Mouse (Mus musculus) megakaryocyte, embryonic 14.5 days (primary cell): ENCODE data around the gene Rhot2. TPM values are rescaled to one million over a fixed set of nuclear protein-coding genes. Genes with fewer than 3 reads are reported as not detected.

Experiments used
- H3K27me3 ChIP-seq: replicated peaks from 2 replicates; pipeline ENCODE3; 2012; ENCODE audit warnings: inconsistent platforms
- H3K36me3 ChIP-seq: replicated peaks from 2 replicates; pipeline ENCODE3; 2012; ENCODE audit warnings: low read length, inconsistent platforms, mixed read lengths
- H3K4me1 ChIP-seq: 2 replicates; pipeline ENCODE4 v1.6.1; 2012; ENCODE audit warnings: inconsistent platforms
- H3K4me3 ChIP-seq: replicated peaks from 2 replicates; pipeline ENCODE3; 2012; ENCODE audit warnings: moderate library complexity, mild to moderate bottlenecking, inconsistent platforms
- H3K9me3 ChIP-seq: 2 replicates; pipeline ENCODE4 v1.6.1; 2012; ENCODE audit warnings: inconsistent platforms
- FLI1 ChIP-seq: IDR thresholded peaks from 2 replicates; pipeline ENCODE4 v1.6.1; 2012; ENCODE audit warnings: low read length, inconsistent platforms, mixed read lengths
- GATA1 ChIP-seq: IDR thresholded peaks from 3 replicates; pipeline ENCODE4 v1.6.1; 2012; ENCODE audit warnings: mixed read lengths, low read length, inconsistent platforms, borderline replicate concordance
- polyA plus RNA-seq: library from polyadenylated mRNA; stranded (reverse); fragments of >175 nt; gene quantifications from 2 replicates; pipeline ENCODE4 v1.2.3, GENCODE M21; 2012; ENCODE audit warnings: low replicate concordance; ENCODE audit not compliant: insufficient read depth

Gene Rhot2
- polyA plus RNA-seq: 59.4 and 75.2 TPM in 2 replicates

DNA sequence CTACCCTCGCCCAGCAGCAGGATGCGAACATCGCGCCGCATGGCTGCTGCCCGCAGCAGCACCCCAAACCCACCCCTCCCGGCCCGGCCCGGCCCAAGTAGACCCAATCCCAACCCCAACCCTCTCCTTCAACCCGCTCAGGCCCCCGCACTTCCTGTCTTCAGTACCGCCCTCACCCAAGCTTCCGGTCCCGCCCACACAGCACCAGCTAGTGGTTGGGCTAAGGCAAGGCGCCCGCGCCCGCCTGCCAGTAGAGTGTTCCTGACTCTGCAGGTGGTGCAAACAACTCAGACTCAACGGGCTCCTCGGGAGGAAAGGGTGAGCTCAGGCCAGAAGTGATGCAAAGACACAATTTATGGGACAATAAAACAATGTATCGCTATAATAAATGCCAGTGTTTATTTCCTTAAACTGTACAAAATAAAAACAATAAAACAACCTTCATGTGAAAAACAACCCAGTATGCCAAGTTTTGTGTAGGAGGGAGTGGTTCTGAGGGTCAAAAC, at the start of gene Rhot2:
Gene Rhot2, minus strand, starts transcription at position 456 of the 506 bp plus-strand sequence.
- H3K4me1 ChIP-seq: peaks cover 64% of the 10 kb centered on the region
- peaks cover 82% of the 10 kb centered on the region for H3K36me3 ChIP-seq
- TF ChIP-seq GATA1: no peak
- peak; percentile 78; the same call in 1 of the 2 replicates for TF ChIP-seq FLI1
- H3K27me3 ChIP-seq: no peaks in the 10 kb centered on the region
- peak within 1 kb of the TSS; percentile 99 for H3K4me3 ChIP-seq
- no peaks in the 10 kb centered on the region for H3K9me3 ChIP-seq

DNA sequence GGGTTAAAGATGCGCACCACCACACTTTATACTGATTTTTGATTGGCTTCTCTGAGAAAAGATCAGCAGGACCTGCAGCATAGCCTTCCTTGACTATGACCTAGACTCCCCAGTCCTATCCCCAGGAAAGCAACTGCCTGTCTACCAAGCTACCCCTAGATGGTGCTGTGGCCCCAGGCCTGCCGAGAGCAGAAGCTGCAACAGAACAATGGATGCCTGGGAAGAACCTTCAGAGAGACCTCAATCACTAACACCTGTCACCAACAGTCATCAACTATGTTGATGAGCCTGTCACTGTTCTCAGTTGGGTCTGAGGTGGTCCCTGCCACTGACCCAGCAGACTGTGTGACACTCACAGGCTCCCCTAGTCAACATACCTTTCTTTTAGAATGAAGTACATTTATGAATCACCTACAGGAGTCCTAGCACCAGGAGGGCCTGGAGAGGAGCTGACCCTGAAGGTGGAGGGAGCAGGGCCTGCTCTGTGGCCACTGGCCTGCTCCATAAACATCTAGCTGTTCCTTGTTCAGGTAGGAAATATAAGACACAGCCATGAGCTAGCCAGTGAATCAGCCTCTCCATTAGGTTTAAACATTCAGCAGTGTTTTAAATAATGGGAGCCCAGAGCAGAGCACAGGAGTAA, 49.4 kb upstream of the Rhot2 start:
- H3K9me3 ChIP-seq: no peaks in the 10 kb centered on the region
- H3K4me3 ChIP-seq: no peak overlapping the region
- TF ChIP-seq FLI1 (no peak), GATA1 (no peak)
- peaks cover 30% of the 10 kb centered on the region for H3K36me3 ChIP-seq
- H3K27me3 ChIP-seq: no peaks in the 10 kb centered on the region
- H3K4me1 ChIP-seq: peaks cover 25% of the 10 kb centered on the region

DNA sequence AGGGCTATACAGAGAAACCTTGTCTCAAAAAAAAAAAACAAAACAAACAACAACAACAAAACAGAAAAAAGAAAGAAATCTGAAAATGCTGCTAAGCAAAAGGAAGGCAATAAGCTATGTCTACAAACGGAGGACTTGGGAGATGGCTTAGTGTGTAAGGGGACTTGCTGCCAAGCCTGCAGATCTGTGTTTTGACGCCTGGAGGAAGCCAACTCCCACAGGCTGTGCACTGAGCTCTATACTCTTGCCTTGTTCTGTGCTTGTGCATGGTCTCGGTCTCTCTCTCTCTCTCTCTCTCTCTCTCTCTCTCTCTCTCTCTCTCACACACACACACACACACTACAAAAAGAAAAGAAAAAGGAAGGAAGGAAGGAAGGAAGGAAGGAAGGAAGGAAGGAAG, 44.2 kb upstream of the Rhot2 start:
- Histone ChIP-seq H3K27me3 (no peaks in the 10 kb centered on the region), H3K4me1 (peaks cover 28% of the 10 kb centered on the region), H3K9me3 (no peaks in the 10 kb centered on the region), H3K36me3 (peaks cover 78% of the 10 kb centered on the region), H3K4me3 (no peak overlapping the region)
- TF ChIP-seq FLI1: no peak
- TF ChIP-seq GATA1: no peak

DNA sequence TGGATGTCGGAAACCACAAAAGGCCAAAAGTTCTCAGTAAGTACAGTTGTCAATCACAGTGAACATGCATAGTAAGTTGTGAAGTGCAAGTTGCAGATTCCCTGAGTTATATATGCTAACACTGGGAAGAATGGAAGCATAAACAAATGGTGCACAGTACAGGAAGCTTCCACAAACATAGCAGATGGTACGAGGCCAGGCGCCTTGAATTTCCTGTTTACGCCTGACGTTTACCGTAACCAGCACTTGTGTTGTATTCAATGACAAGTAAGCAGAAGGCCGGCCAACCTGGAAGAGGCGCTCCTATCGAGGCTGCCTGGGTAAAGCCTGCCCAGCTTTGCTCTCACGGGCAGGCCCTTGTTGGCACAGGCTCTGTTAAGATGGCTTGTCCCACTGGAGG, 42.8 kb upstream of the Rhot2 start:
- no peak overlapping the region for H3K4me3 ChIP-seq
- no peaks in the 10 kb centered on the region for H3K27me3 ChIP-seq
- peaks cover 30% of the 10 kb centered on the region for H3K4me1 ChIP-seq
- peaks cover 91% of the 10 kb centered on the region for H3K36me3 ChIP-seq
- no peaks in the 10 kb centered on the region for H3K9me3 ChIP-seq
- TF ChIP-seq GATA1 (no peak), FLI1 (no peak)

DNA sequence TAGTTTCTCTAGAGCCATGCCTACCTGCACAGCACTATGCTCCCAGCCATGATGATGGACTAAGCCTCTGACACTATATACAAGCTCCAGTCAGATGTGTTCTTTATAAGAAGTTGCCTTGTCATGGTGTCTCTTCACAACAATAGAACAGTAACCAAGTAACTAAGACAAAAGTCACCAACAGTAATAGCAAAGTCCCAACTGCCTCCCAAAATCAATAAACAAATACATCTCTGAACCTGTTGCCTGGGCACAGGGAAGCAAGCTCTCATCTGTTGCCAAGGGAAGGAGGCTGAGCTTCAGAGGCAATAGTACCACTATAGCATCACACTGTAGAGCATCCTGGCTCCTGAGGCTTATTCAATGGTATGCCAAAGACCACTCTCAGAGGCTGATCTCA, 42.2 kb upstream of the Rhot2 start:
- TF ChIP-seq FLI1 (no peak), GATA1 (no peak)
- Histone ChIP-seq H3K4me1 (peaks cover 34% of the 10 kb centered on the region), H3K36me3 (peaks cover 95% of the 10 kb centered on the region), H3K9me3 (no peaks in the 10 kb centered on the region), H3K4me3 (no peak overlapping the region), H3K27me3 (no peaks in the 10 kb centered on the region)

DNA sequence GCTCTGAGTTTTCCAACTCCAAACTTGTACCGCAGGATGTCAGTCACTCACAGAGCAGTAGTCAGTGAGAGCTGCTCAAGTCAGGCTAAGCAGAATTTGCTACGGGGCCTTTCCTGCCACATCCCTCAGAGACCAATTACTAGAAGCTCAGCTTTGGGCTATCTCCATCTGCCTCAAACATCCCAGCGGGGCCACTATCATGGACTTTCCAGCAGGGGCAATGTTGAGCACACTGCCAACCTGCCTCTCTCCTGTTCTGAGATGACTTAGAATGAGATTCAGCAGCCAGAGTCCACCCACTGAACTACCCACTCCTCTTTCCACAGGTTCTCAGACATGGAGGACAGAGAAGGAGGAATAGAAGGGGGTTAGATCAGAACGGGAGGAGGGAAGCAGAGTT, 41.0 kb upstream of the Rhot2 start:
- H3K4me1 ChIP-seq: peaks cover 41% of the 10 kb centered on the region
- no peaks in the 10 kb centered on the region for H3K9me3 ChIP-seq
- H3K4me3 ChIP-seq: no peak overlapping the region
- no peaks in the 10 kb centered on the region for H3K27me3 ChIP-seq
- TF ChIP-seq GATA1 (no peak), FLI1 (no peak)
- H3K36me3 ChIP-seq: peaks cover 95% of the 10 kb centered on the region

DNA sequence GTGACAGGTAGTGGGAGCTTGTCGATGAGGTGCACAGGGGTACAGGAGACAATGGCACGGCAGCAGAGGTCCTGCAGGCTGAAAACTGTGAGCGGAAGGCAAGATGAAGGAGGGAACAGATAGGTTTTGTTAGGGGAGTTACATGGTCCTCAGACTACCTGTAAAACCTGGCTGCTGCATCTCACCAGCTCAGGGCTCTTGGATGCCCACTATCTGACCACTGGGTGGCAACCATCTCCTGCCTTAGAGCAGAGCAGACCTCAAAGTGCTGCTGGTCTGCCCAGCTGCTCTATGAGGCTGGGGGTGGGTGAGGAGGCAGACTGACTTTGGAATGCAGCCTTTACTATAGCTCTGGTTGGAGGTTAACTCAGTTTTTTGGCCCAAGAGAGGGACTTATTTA, 39.2 kb upstream of the Rhot2 start:
- H3K4me3 ChIP-seq: no peak overlapping the region
- no peaks in the 10 kb centered on the region for H3K9me3 ChIP-seq
- peaks cover 47% of the 10 kb centered on the region for H3K4me1 ChIP-seq
- peaks cover 95% of the 10 kb centered on the region for H3K36me3 ChIP-seq
- H3K27me3 ChIP-seq: no peaks in the 10 kb centered on the region
- TF ChIP-seq GATA1: no peak
- TF ChIP-seq FLI1: no peak

DNA sequence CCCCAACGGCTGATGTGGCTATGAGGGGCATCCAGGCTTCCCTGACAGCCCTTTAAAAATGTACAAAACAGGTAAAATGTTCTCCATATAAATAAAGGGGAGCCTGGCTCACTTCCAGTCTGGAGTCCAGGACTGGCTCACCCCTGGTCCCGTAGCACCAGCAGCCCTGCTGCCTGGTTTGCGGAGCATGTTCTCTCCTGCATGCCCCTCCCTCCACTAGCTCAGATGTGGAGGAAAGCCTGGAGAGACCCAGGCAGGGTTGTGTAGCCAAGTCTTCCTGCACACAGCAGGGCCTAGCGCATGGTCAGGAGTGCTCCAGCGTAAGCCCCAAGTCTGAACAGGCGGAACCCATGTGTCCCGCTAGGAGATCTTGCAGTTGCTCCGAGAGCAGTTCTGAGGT, 38.6 kb upstream of the Rhot2 start:
- no peaks in the 10 kb centered on the region for H3K27me3 ChIP-seq
- TF ChIP-seq FLI1 (no peak), GATA1 (no peak)
- no peaks in the 10 kb centered on the region for H3K9me3 ChIP-seq
- peaks cover 95% of the 10 kb centered on the region for H3K36me3 ChIP-seq
- H3K4me1 ChIP-seq: peaks cover 47% of the 10 kb centered on the region
- H3K4me3 ChIP-seq: no peak overlapping the region

DNA sequence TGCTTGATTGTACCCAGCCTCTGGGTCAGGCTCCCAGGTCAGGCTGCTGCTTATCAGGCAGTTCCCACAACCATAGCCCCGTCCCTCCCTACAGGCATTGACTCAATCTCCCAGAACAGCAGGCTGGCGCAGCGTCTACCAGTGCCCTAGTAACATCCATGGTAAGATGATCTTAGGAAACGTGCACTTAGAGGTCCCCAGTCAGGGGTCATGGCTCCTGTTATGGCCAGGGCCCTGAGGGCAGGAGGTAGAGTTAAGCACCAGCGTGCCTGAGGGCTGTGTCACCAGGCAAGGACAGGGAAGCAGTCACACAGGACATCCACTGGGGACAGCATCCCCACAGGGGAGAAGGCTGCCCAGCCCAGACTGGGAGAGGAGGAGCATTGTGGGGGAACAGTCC, 37.7 kb upstream of the Rhot2 start:
- no peaks in the 10 kb centered on the region for H3K9me3 ChIP-seq
- peaks cover 41% of the 10 kb centered on the region for H3K4me1 ChIP-seq
- TF ChIP-seq FLI1 (no peak), GATA1 (no peak)
- H3K27me3 ChIP-seq: no peaks in the 10 kb centered on the region
- H3K36me3 ChIP-seq: peaks cover 94% of the 10 kb centered on the region
- peak overlapping the region; percentile 36 for H3K4me3 ChIP-seq

DNA sequence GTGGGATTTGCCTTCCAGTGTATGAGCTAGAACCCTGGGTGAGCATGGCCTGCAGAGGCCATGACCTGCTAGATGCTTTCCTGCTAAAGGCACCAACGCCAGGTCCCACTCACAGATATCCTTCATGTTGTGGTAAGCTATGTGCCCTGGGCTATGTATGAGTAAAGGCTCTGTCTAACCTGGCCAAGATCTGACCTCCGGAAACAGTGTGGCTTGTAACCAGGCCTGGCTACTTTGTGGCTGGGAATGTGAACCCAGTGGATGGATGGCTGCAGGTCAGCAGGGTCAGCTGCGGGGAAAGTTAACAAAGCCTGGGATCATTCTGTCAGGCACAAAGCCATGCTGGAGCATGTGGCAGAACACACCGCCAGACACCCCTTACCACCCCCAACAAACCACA, 37.0 kb upstream of the Rhot2 start:
- H3K9me3 ChIP-seq: no peaks in the 10 kb centered on the region
- H3K4me3 ChIP-seq: no peak overlapping the region
- peaks cover 93% of the 10 kb centered on the region for H3K36me3 ChIP-seq
- TF ChIP-seq FLI1 (no peak), GATA1 (no peak)
- peaks cover 40% of the 10 kb centered on the region for H3K4me1 ChIP-seq
- no peaks in the 10 kb centered on the region for H3K27me3 ChIP-seq
